Mouse (Mus musculus) G1E (cell line): ENCODE measurements around the gene Orai1.

Experiments
- CTCF ChIP-seq: IDR thresholded peaks from 2 replicates; pipeline ENCODE4 v1.5.1; 2012; ENCODE audit warnings: low read depth, low read length, inconsistent platforms, mixed read lengths
- TAL1 ChIP-seq: conservative IDR thresholded peaks from 2 replicates; pipeline ENCODE4 v1.6.1; 2012; ENCODE audit warnings: low read depth, low read length, inconsistent platforms, mixed read lengths

DNA sequence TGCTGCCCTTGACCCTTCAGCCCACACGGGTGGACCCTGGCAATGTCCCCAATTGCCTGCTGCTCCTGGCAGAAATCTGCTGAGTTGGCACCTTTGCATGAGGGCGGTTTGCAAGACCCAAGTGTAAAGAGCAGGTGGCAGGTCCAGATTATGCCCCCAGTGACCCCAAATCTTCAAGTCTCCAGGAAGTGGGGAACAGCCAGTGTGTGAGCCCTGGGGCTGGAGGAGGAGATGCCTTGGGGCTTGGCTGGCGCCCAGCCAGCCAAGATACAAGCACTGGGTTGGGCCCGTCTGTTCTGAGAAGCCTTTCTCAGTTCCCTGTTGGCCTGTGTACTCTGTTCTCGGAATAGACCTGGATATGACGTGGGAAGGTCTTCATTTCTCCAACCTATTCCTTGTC is 12.6 kb downstream of the Orai1 start:
- TF ChIP-seq CTCF = no peak
- no peak for TF ChIP-seq TAL1
